Mouse (Mus musculus) liver, embryonic 16.5 days (tissue): ENCODE results near the gene Olfml3. TPM values are rescaled to one million over a fixed set of nuclear protein-coding genes. Genes with fewer than 3 reads are reported as not detected.

Experiments
- ATAC-seq: fragments of 200-750 bp; cut with Nextera tagmentation; 2 replicates; pipeline ENCODE4 v1.8.0; 2017; ENCODE audit warnings: low read depth, mild to moderate bottlenecking, moderate number of reproducible peaks, moderate library complexity
- H3K27ac ChIP-seq: fragments of 300-500 bp; sonication (generic); 2 replicates; pipeline ENCODE4 v1.5.1; 2014; ENCODE audit warnings: mild to moderate bottlenecking, low read length
- H3K27me3 ChIP-seq: fragments of 300-500 bp; sonication (generic); 2 replicates; pipeline ENCODE4 v1.6.1; 2014; ENCODE audit warnings: low read depth, low read length, mixed read lengths; ENCODE audit not compliant: control insufficient read depth, insufficient read depth
- H3K36me3 ChIP-seq: fragments of 300-500 bp; sonication (generic); 2 replicates; pipeline ENCODE4 v1.6.1; 2014; ENCODE audit warnings: mild to moderate bottlenecking; ENCODE audit not compliant: control insufficient read depth, insufficient read depth
- H3K4me1 ChIP-seq: fragments of 300-500 bp; sonication (generic); 2 replicates; pipeline ENCODE4 v1.6.1; 2014; ENCODE audit warnings: low read depth, low read length, mixed read lengths; ENCODE audit not compliant: control insufficient read depth
- H3K4me2 ChIP-seq: fragments of 300-500 bp; sonication (generic); 2 replicates; pipeline ENCODE4 v1.6.1; 2014; ENCODE audit warnings: low read depth, low read length, mixed read lengths
- H3K4me3 ChIP-seq: fragments of 300-500 bp; sonication (generic); 2 replicates; pipeline ENCODE4 v1.5.1; 2014; ENCODE audit warnings: low read depth, mild to moderate bottlenecking, low read length
- H3K9ac ChIP-seq: fragments of 300-500 bp; sonication (generic); 2 replicates; pipeline ENCODE4 v1.6.1; 2014; ENCODE audit warnings: low read depth, low read length
- H3K9me3 ChIP-seq: fragments of 300-500 bp; sonication (generic); replicated peaks from 2 replicates; pipeline ENCODE4 v1.6.1; 2016; ENCODE audit warnings: low read length; ENCODE audit not compliant: control insufficient read depth
- WGBS: fragments of 180-500 bp; shearing (Covaris S2); extraction: QIAGEN DNeasy Blood & Tissue Kit; methylation state at CpG from one replicate; pipeline ENCODE4 v1.1.7; 2014; ENCODE audit not compliant: insufficient replicate concordance; 5-methylcytosine and 5-hydroxymethylcytosine counted together
- polyA plus RNA-seq: library from polyadenylated mRNA; unstranded; fragments of >200 nt; fragmentation: Nextera tagmentation; extraction: Ambion mirVana; gene quantifications from 2 replicates; pipeline ENCODE4 v1.2.1, GENCODE M21; 2015

The Olfml3 gene
- polyA plus RNA-seq, 1 experiment from 2014 or later, result 2.0 TPM

DNA sequence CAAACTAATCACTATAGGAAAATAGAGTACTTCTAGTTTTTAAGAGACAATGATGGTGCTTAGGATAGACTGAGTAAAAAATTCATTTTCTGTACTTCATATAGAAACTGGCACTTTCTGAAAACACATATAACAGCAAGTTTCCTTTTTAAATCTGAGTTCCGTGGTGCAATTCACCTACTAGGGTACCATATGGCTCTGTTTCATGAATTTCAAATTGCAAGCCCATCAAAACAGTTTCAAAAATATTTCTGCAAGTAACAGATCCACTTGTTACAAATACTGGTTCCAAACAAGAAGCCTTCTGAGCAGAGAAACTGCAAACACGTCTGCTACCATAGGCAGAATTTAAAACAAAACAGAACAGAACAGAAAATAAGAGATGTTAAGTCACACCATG lies 13.8 kb upstream of the Olfml3 start:
- Histone ChIP-seq H3K4me1 (no peaks in the 10 kb centered on the region), H3K4me3 (no peak overlapping the region), H3K9ac (no peak overlapping the region), H3K4me2 (no peak overlapping the region), H3K27me3 (no peaks in the 10 kb centered on the region), H3K27ac (no peak overlapping the region), H3K9me3 (no peaks in the 10 kb centered on the region), H3K36me3 (peaks cover 91% of the 10 kb centered on the region)
- no peak for ATAC-seq
- WGBS, result 86% methylated on average over 2 of the region's 2 CpGs

DNA sequence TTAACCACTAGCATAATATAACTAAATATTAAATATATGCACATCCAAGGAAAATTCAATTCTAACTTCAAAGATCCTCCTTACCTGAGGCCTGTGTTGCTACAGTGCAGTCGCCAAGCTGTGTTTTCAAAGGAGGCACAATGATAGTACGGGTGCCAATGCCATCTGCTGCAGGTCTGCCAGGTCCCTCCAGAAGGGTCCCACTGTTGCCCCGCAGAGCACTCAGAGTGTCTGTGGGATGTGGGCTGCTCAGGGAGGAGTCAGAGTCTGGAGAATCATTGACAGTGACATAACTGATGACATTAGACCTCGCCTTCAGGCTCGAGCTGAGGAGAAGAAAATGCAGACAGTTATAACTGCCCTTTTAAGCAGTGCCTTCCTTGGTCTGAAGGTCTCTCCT lies 8.9 kb upstream of the Olfml3 start:
- 90% methylated on average over 5 of the region's 5 CpGs for WGBS
- Histone ChIP-seq H3K27ac (no peak overlapping the region), H3K27me3 (no peaks in the 10 kb centered on the region), H3K9ac (no peak overlapping the region), H3K4me2 (no peak overlapping the region), H3K36me3 (peaks cover 91% of the 10 kb centered on the region), H3K4me3 (no peak overlapping the region), H3K4me1 (no peaks in the 10 kb centered on the region), H3K9me3 (no peaks in the 10 kb centered on the region)
- no peak for ATAC-seq

DNA sequence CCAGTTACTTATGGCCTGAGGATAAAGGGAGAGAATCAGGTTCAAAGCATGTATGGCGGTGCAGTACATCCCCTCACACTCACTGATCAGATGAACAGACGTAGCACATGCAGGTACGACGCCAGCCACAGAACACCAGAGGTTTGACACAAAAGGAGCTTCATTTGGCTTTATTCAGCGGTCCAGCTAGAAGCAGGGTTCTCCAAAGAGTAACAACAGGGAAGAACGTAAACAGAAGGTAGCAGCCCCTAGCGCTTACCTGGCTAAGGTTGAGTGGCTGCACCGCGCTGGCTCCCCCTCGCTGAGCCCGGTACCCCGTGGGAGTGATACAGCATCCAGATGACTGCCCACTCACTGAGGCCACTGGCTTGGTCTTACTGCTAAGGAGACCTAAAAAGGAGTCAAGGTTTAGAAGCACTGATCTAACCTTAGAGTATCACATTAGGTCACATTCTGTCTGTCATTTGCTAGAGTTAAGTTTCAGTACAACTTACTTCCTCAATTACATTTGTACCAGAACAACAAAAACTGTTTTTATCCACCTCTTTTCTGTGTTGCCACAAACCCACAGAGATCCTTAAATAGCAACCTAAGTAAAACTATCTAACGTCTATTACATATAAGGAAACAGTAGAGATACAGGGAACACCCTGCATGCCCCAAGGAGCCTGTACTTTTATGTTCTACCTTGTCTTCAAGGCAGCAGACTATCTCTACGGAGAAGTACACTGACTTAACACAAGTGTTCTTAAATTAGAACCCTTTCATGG lies 7.4 kb upstream of the Olfml3 start:
- no peak overlapping the region for H3K4me2 ChIP-seq

DNA sequence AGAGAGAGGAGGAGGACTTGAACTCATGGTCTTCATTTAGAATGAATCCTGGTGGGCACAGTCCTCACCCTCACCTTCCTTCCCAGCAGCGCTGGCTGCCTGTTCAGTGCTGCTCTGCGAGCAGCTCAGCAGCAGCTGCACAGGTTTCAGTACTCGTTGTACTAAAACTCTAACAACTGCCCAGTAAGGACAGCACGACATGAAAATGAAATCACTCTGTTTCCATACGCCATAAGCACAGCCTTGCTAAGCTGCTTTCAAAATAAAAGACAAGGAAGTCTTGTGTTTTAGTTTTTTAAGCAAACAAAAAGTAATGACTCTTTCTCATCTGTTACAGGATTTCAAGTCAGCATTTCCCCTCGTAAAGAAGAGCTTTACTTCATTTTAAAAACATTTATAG lies 5.4 kb upstream of the Olfml3 start:
- Histone ChIP-seq H3K4me1 (peaks cover under 1% of the 10 kb centered on the region), H3K36me3 (peaks cover 63% of the 10 kb centered on the region), H3K27ac (no peak overlapping the region), H3K4me2 (no peak overlapping the region), H3K4me3 (no peak overlapping the region), H3K9me3 (no peaks in the 10 kb centered on the region), H3K9ac (no peak overlapping the region), H3K27me3 (no peaks in the 10 kb centered on the region)
- ATAC-seq, result no peak
- WGBS, result 87% methylated on average over 6 of the region's 6 CpGs

More for the DNA sequence above, 7.4 kb upstream of the Olfml3 start:
- no peak for ATAC-seq
- Histone ChIP-seq H3K4me1 (no peaks in the 10 kb centered on the region), H3K36me3 (peaks cover 83% of the 10 kb centered on the region), H3K4me3 (no peak overlapping the region), H3K27ac (no peak overlapping the region), H3K9ac (no peak overlapping the region), H3K27me3 (no peaks in the 10 kb centered on the region), H3K9me3 (no peaks in the 10 kb centered on the region)
- WGBS, result 83% methylated on average over 14 of the region's 14 CpGs

DNA sequence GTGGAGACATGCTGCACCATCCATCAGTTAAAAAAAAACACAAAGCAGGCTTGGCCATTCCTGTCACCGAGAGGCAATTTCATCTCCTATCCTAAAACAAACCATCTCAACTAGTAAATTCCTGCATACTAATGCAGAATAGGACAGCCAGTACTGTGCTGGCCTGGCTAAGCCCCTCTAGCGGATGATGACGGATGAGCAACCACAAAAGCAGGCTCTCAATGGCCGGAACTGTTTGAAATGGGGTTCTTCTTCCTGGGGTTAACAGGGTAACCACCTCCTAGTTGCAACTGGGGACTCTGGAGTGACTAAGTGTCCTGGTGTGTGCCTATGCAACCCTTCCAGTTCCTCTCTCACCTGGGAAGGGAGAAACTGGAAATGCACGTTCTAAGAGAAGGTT lies 2.5 kb upstream of the Olfml3 start:
- 72% methylated on average over 5 of the region's 5 CpGs for WGBS
- Histone ChIP-seq H3K36me3 (peaks cover 35% of the 10 kb centered on the region), H3K4me3 (no peak overlapping the region), H3K27me3 (no peaks in the 10 kb centered on the region), H3K27ac (no peak overlapping the region), H3K9me3 (no peaks in the 10 kb centered on the region), H3K9ac (no peak overlapping the region), H3K4me1 (peaks cover 6% of the 10 kb centered on the region), H3K4me2 (no peak overlapping the region)
- ATAC-seq, result no peak

DNA sequence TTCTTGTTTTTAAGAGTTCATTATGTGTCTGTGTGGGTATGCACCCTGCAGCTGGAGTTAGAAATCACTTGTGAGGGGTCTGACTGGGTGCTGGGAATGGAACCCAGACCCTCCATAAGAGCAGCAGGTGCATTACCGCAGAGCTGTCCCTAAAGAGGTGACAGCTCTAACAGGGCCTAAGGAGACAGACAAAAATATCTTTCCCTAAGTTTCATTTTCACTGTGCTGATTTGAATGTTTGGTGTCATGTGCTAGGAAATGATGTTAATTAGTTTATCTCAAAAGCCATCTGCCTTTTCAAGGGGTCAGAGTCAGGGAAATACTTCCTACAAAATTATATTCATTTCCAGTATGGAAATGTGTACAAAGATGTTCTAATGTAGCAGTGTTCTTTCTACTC lies 1.5 kb upstream of the Olfml3 start, which contains the start of gene Gm10964:
Gm10964 (plus strand) TSS at position 38 of the 400 bp plus-strand sequence.
- Histone ChIP-seq H3K4me2 (peak within 1 kb of the TSS; percentile 66), H3K27ac (no peak within 1 kb of the TSS), H3K27me3 (no peaks in the 10 kb centered on the region), H3K4me1 (peaks cover 12% of the 10 kb centered on the region), H3K9me3 (no peaks in the 10 kb centered on the region), H3K36me3 (peaks cover 25% of the 10 kb centered on the region), H3K4me3 (peak within 1 kb of the TSS; percentile 48), H3K9ac (no peak within 1 kb of the TSS)
- 90% methylated on average over 1 of the region's 1 CpGs for WGBS
- no peak for ATAC-seq

DNA sequence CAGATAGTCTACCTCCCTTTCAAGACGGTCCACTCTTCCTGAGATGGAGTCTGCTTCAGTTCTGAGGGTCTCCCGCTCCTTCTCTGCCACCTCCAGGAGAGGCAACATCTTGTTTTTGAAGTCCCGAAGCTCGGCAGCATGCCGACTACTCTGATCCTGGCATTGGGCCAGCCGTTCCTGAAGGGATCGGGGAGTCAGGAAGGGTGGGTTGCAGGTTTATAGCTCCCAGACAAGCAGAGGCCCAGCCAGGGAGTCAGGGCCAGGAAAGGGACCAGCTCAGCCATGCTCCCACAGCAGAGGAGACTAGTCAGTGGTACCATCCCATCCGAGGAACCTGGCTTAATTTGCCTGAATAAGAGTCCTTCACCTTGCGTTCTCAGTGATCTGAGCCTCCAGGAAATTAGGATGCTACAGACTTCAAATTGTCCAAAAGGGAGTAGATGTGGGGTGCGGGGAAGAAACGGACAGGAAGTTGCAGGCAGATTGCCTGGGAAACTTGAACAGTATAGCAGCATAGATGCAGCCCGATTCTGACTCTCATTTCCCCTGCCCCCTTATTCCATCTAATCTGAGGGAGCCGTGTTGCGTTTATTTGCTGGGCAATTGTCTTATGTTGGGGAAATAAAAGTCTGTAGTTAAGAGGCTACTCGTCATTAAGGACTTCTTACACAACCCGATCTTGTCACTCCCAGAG lies 593 bp downstream of the Olfml3 start:
- 77% methylated on average over 16 of the region's 16 CpGs for WGBS
- no peak overlapping the region for H3K9ac ChIP-seq
- H3K4me2 ChIP-seq, result peak overlapping the region; percentile 66; the same call in 1 of the 2 replicates

DNA sequence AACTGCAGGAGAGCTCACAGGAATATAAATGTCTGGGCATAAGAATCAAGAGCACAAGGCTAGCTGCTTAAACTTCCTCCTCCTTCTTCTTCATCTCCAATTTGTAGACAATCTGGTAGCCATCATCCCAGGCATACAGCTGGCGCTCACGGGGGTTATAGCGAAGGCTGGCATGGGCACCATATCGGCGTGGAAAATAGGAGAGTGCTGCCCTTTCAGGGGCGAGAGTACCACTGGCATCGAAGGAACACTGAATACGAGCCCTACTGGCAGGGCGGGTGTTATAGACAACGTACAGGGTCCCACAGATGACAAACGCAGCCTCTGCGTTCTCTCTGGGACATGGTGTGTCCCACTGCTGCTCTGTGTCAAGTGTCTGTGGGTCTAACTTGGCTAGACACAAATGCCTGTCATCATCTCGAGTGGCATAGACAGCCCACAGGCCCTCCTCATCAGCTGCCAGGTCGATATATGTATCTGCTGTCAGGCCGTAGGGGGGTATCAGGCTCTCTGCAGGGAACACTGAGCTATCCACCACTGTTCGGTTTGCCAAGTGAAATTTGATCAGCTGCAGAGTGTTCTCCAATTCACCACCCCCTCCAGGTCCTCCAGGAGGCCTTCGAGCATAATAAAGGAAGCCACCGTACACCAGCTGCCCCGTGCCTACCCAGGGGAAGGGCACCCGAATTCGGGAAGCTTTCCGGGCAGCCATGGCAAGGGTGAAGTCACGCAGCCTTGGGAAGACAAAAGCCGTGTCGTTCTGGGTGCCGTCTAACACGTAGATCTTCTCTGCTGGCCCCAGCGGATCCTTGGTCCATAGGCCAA lies 1.8 kb downstream of the Olfml3 start:
- H3K36me3 ChIP-seq, result no peaks in the 10 kb centered on the region
- H3K4me1 ChIP-seq, result peaks cover 12% of the 10 kb centered on the region
- 82% methylated on average over 28 of the region's 28 CpGs for WGBS
- H3K9me3 ChIP-seq, result no peaks in the 10 kb centered on the region
- ATAC-seq, result no peak
- no peak overlapping the region for H3K4me2 ChIP-seq
- no peak overlapping the region for H3K27ac ChIP-seq
- no peaks in the 10 kb centered on the region for H3K27me3 ChIP-seq
- H3K4me3 ChIP-seq, result no peak overlapping the region
- H3K9ac ChIP-seq, result no peak overlapping the region

More for the DNA sequence above, 593 bp downstream of the Olfml3 start:
- H3K4me1 ChIP-seq, result peaks cover 12% of the 10 kb centered on the region
- H3K36me3 ChIP-seq, result peaks cover 8% of the 10 kb centered on the region
- peak overlapping the region; percentile 48 for H3K4me3 ChIP-seq
- ATAC-seq, result no peak
- no peaks in the 10 kb centered on the region for H3K9me3 ChIP-seq
- H3K27me3 ChIP-seq, result no peaks in the 10 kb centered on the region
- no peak overlapping the region for H3K27ac ChIP-seq
